Mouse (Mus musculus) neutrophil, adult 65 days (primary cell): Measurements from ENCODE around the gene Bcl7c. TPM values are rescaled to one million over a fixed set of nuclear protein-coding genes. Genes with fewer than 3 reads are reported as not detected.

Experiments
- total RNA-seq: library from RNA; stranded (reverse); gene quantifications from 2 replicates; pipeline ENCODE4 v1.2.4, GENCODE M21; 2023

Gene Bcl7c
- total RNA-seq: 26.0 and 31.1 TPM in 2 replicates

GRCm38 (mm10) chr7:127708207-127709078, at the start of gene Bcl7c:
Gene Bcl7c, minus strand, starts transcription at chr7:127708933.

DNA sequence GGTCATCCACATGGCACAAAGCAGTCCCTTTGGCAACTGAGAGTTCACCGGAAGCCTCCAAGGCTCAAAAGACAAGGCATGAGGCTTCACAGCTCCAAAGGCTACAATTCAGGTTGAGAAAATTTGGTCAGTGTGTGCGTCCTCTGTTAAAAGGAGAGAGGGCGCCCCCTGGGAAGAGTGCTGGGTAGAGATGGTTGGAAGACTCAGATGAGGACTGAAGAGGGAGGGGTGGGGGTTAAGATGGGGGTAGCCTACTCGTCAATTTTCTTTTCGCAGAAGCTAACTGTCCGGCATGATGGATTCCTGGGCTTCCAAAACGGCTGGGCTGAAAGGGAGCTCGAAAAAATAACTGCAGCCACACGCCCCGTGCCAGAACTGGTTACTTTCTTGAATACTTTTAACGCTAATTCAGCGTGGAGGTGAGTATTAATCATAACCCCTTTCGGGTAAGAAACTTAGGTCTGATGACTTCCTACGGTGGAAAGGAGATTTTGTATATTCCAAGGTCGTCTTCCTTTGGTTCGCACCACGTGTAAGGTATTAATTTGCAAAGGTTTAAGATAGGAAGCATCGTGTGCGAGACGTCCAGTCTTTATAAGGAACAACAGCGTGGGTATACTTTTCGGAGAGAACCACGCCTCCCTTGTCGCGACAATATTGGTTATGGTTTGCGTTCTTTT, 35.8 kb upstream of the Bcl7c start, which contains the start of gene Fbxl19:
TSS of gene Fbxl19 (plus strand) at position 178 of the 680 bp plus-strand sequence.

GRCm38 (mm10) chr7:127732066-127732465, 23.3 kb upstream of the Bcl7c start, which contains the start of gene Ctf2:
Gene Ctf2, minus strand, starts transcription at chr7:127732166.

DNA sequence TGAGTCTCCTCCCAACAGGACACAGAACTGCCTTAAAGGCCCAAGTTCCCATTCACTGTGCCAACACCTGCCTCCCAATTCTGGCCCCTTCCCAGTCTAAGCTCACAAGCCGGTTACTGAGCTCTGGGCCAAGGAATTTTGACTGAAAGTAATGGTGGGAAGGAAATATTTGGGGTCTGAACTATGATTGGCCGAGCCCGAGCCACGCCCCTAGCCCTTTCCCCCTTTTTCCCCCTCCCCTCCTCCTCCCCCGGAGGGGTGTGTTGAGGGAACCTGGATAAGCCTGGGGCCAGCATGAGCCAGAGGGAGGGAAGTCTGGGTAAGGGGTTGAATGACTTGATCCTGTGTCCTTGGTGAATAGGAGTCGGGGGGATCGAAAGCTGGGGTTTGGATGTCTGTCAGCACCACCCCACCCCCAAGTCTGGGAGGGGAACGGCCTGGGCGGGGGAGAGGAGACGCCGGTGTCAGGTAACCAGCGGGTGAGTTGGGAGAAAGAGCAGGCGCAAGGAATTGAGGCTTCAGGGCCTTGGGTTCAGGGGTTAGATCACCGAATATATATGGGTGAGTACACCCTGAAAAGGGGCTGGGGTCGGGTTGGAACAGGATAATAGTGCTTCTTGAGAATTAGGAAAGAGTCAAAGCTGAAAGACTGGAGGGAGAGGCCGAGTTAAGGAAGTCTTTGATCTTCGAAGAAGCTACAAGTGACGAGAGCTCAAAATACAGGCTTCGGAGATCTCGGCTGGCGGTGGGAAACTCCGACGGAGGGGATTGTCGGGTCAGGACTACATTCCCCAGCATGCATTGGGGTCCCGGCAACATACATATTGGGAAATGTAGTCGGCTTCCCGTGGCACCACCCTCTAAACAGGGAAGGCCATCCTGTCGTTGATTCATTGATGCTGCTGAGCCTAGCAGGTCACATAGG, 4.0 kb upstream of the Bcl7c start, which contains the start of gene Ctf1:
TSS of gene Ctf1 (plus strand) at position 276 of the 925 bp plus-strand sequence.

GRCm38 (mm10) chr7:127614891-127615843, 93.6 kb downstream of the Bcl7c start, which contains the start of gene Zfp629:
Gene Zfp629, minus strand, starts transcription at chr7:127615797.

Other genes with a start within 250 kb of the Bcl7c start
- gene Prr14, start 249.3 kb downstream of the Bcl7c start, total RNA-seq: 153 and 167 TPM in 2 replicates
- 324 and 414 TPM in 2 replicates for gene Fbrs, start 229.7 kb downstream of the Bcl7c start, total RNA-seq
- gene Srcap, start 196.9 kb downstream of the Bcl7c start, total RNA-seq: 77.3 and 96.9 TPM in 2 replicates
- gene Gm42715, start 189.3 kb downstream of the Bcl7c start, total RNA-seq: 16.4 and 27.7 TPM in 2 replicates
- not detected in 2 replicates for gene Tmem265, start 147.5 kb downstream of the Bcl7c start, total RNA-seq
- gene Phkg2, start 135.6 kb downstream of the Bcl7c start, total RNA-seq: 132 and 168 TPM in 2 replicates
- gene Ccdc189, start 120.3 kb downstream of the Bcl7c start, total RNA-seq: 18.5 and 19.6 TPM in 2 replicates
- gene Rnf40, start 120.2 kb downstream of the Bcl7c start, total RNA-seq: 199 and 280 TPM in 2 replicates
- 2.6 and 2.7 TPM in 2 replicates for gene Zfp629, start 93.1 kb downstream of the Bcl7c start, total RNA-seq
- not detected in 2 replicates for gene Ctf1, start 3.8 kb upstream of the Bcl7c start, total RNA-seq
- gene Ctf2, start 23.2 kb upstream of the Bcl7c start, total RNA-seq: not detected in 2 replicates
- gene Fbxl19, start 35.6 kb upstream of the Bcl7c start, total RNA-seq: 5.9 and 7.9 TPM in 2 replicates
- gene Orai3, start 60.9 kb upstream of the Bcl7c start, total RNA-seq: 21.4 and 28.6 TPM in 2 replicates
- gene Setd1a, start 67.7 kb upstream of the Bcl7c start, total RNA-seq: 31.3 and 40.4 TPM in 2 replicates
- gene Gm49388, start 76.7 kb upstream of the Bcl7c start, total RNA-seq: 3.8 TPM in 1 of 2 replicates, not detected in the other
- 9.7 and 10.8 TPM in 2 replicates for gene Hsd3b7, start 91.7 kb upstream of the Bcl7c start, total RNA-seq
- 55.8 and 70.3 TPM in 2 replicates for gene Stx4a, start 115.4 kb upstream of the Bcl7c start, total RNA-seq
- not detected in 2 replicates for gene Stx1b, start 115.6 kb upstream of the Bcl7c start, total RNA-seq
- 33.1 and 38.1 TPM in 2 replicates for gene Zfp646, start 167.3 kb upstream of the Bcl7c start, total RNA-seq
- 4.7 and 7.5 TPM in 2 replicates for gene Zfp668, start 167.9 kb upstream of the Bcl7c start, total RNA-seq
- gene Prss53, start 182.0 kb upstream of the Bcl7c start, total RNA-seq: not detected in 2 replicates
- gene Gm21974, start 186.5 kb upstream of the Bcl7c start, total RNA-seq: not detected in 2 replicates
- gene Vkorc1, start 186.7 kb upstream of the Bcl7c start, total RNA-seq: 7.5 and 8.1 TPM in 2 replicates
- gene Bckdk, start 195.1 kb upstream of the Bcl7c start, total RNA-seq: 26.7 and 28.4 TPM in 2 replicates
- 15.5 and 18.0 TPM in 2 replicates for gene Kat8, start 203.6 kb upstream of the Bcl7c start, total RNA-seq
- not detected in 2 replicates for gene Prss8, start 221.2 kb upstream of the Bcl7c start, total RNA-seq
- 0.79 and 2.1 TPM in 2 replicates for gene Prss36, start 237.8 kb upstream of the Bcl7c start, total RNA-seq